Mouse (Mus musculus): ENCODE measurements at regions not wholly inside any gene's neighbourhood (a gene's known extent, or its start where the extent isn't known, plus 50 kb on each side); places are given as distances from the start of the nearest gene placed in this dataset.

- Histone ChIP-seq H3K27me3 (no peaks in the 10 kb centered on the region), H3K27ac (no peak overlapping the region), H3K4me3 (no peak overlapping the region), H3K4me1 (peaks cover under 1% of the 10 kb centered on the region; the same call in 1 of the 2 replicates), H3K36me3 (no peaks in the 10 kb centered on the region), H3K9ac (no peak overlapping the region), H3K4me2 (replicated peaks) (no peak overlapping the region), H3K9me3 (no peaks in the 10 kb centered on the region)
- WGBS, result 62% methylated on average over 5 of the region's 5 CpGs
- ATAC-seq (ENCODE audit: insufficient number of reproducible peaks, insufficient read depth, low FRiP score, low TSS enrichment), result no peak
These were observed 146.6 kb downstream of the Cartpt start for GRCm38 (mm10) chr13:99754251-99754652.

GRCm38 (mm10) chr13:99753526-99753925, 147.4 kb downstream of the Cartpt start:
- 86% methylated on average over 3 of the region's 3 CpGs for WGBS
- no peaks in the 10 kb centered on the region for H3K9me3 ChIP-seq
- no peaks in the 10 kb centered on the region for H3K4me1 ChIP-seq
- no peak overlapping the region for H3K4me2 ChIP-seq (replicated peaks)
- no peak overlapping the region for H3K9ac ChIP-seq
- ATAC-seq (ENCODE audit: insufficient number of reproducible peaks, insufficient read depth, low FRiP score, low TSS enrichment), result no peak
- H3K36me3 ChIP-seq, result no peaks in the 10 kb centered on the region
- no peak overlapping the region for H3K27ac ChIP-seq
- no peaks in the 10 kb centered on the region for H3K27me3 ChIP-seq
- H3K4me3 ChIP-seq, result no peak overlapping the region

- Histone ChIP-seq H3K27me3 (no peaks in the 10 kb centered on the region), H3K4me2 (replicated peaks) (no peak overlapping the region), H3K9me3 (no peaks in the 10 kb centered on the region), H3K27ac (no peak overlapping the region), H3K4me1 (no peaks in the 10 kb centered on the region), H3K4me3 (no peak overlapping the region), H3K36me3 (no peaks in the 10 kb centered on the region), H3K9ac (no peak overlapping the region)
- no peak for ATAC-seq (ENCODE audit: insufficient number of reproducible peaks, insufficient read depth, low FRiP score, low TSS enrichment)
- 75% methylated on average over 8 of the region's 8 CpGs for WGBS
These were observed 150.2 kb downstream of the Cartpt start for GRCm38 (mm10) chr13:99750729-99751128.

GRCm38 (mm10) chr13:99749342-99749741, 151.5 kb downstream of the Cartpt start:
- ATAC-seq (ENCODE audit: insufficient number of reproducible peaks, insufficient read depth, low FRiP score, low TSS enrichment), result no peak

GRCm38 (mm10) chr13:99748128-99748527, 152.8 kb downstream of the Cartpt start:
- Histone ChIP-seq H3K27me3 (no peaks in the 10 kb centered on the region), H3K9ac (no peak overlapping the region), H3K36me3 (no peaks in the 10 kb centered on the region), H3K9me3 (no peaks in the 10 kb centered on the region), H3K27ac (no peak overlapping the region), H3K4me1 (peaks cover 20% of the 10 kb centered on the region), H3K4me2 (replicated peaks) (no peak overlapping the region), H3K4me3 (no peak overlapping the region)
- no peak for ATAC-seq (ENCODE audit: insufficient number of reproducible peaks, insufficient read depth, low FRiP score, low TSS enrichment)
- WGBS, result 85% methylated on average over 9 of the region's 9 CpGs

More at GRCm38 (mm10) chr13:99749342-99749741, 151.5 kb downstream of the Cartpt start:
- Histone ChIP-seq H3K4me3 (no peak overlapping the region), H3K4me2 (replicated peaks) (no peak overlapping the region), H3K9me3 (no peaks in the 10 kb centered on the region), H3K27ac (no peak overlapping the region), H3K27me3 (no peaks in the 10 kb centered on the region), H3K9ac (no peak overlapping the region), H3K36me3 (no peaks in the 10 kb centered on the region), H3K4me1 (peaks cover 9% of the 10 kb centered on the region)
- WGBS, result 63% methylated on average over 6 of the region's 6 CpGs

GRCm38 (mm10) chr13:99745526-99745925, 155.4 kb downstream of the Cartpt start:
- H3K4me1 ChIP-seq, result peaks cover 28% of the 10 kb centered on the region
- no peak for ATAC-seq (ENCODE audit: insufficient number of reproducible peaks, insufficient read depth, low FRiP score, low TSS enrichment)
- no peak overlapping the region for H3K9ac ChIP-seq
- no peak overlapping the region for H3K27ac ChIP-seq
- no peak overlapping the region for H3K4me3 ChIP-seq
- H3K9me3 ChIP-seq, result no peaks in the 10 kb centered on the region
- no peak overlapping the region for H3K4me2 ChIP-seq (replicated peaks)
- 73% methylated on average over 6 of the region's 6 CpGs for WGBS
- H3K27me3 ChIP-seq, result no peaks in the 10 kb centered on the region
- H3K36me3 ChIP-seq, result no peaks in the 10 kb centered on the region

- ATAC-seq (ENCODE audit: insufficient number of reproducible peaks, insufficient read depth, low FRiP score, low TSS enrichment), result no peak
- Histone ChIP-seq H3K4me3 (no peak overlapping the region), H3K4me2 (replicated peaks) (no peak overlapping the region), H3K9me3 (no peaks in the 10 kb centered on the region), H3K27me3 (no peaks in the 10 kb centered on the region), H3K4me1 (peaks cover 28% of the 10 kb centered on the region), H3K36me3 (no peaks in the 10 kb centered on the region), H3K9ac (no peak overlapping the region), H3K27ac (peak overlapping the region; percentile 63; the same call in 1 of the 2 replicates)
- 68% methylated on average over 7 of the region's 7 CpGs for WGBS
These were observed 156.1 kb downstream of the Cartpt start for GRCm38 (mm10) chr13:99744790-99745120.

GRCm38 (mm10) chr13:99743952-99744789, 156.7 kb downstream of the Cartpt start:
- peaks cover 28% of the 10 kb centered on the region for H3K4me1 ChIP-seq
- H3K9me3 ChIP-seq, result no peaks in the 10 kb centered on the region
- no peak overlapping the region for H3K4me2 ChIP-seq (replicated peaks)
- H3K27ac ChIP-seq, result peak overlapping the region; percentile 75
- whole genome bisulfite sequencing, result 30% methylated on average over 8 of the region's 8 CpGs
- H3K4me3 ChIP-seq, result no peak overlapping the region
- ATAC-seq (ENCODE audit: insufficient number of reproducible peaks, insufficient read depth, low FRiP score, low TSS enrichment), result peak; percentile 37; the same call in 1 of the 2 replicates
- H3K9ac ChIP-seq, result no peak overlapping the region
- no peaks in the 10 kb centered on the region for H3K27me3 ChIP-seq
- H3K36me3 ChIP-seq, result no peaks in the 10 kb centered on the region

- Histone ChIP-seq H3K9ac (no peak overlapping the region), H3K9me3 (no peaks in the 10 kb centered on the region), H3K27ac (no peak overlapping the region), H3K36me3 (no peaks in the 10 kb centered on the region), H3K4me1 (peaks cover 28% of the 10 kb centered on the region), H3K27me3 (no peaks in the 10 kb centered on the region), H3K4me3 (no peak overlapping the region), H3K4me2 (replicated peaks) (no peak overlapping the region)
- WGBS, result 63% methylated on average over 2 of the region's 2 CpGs
- ATAC-seq (ENCODE audit: insufficient number of reproducible peaks, insufficient read depth, low FRiP score, low TSS enrichment), result no peak
These were observed 158.4 kb downstream of the Cartpt start for GRCm38 (mm10) chr13:99742507-99742906.

- no peak overlapping the region for H3K4me2 ChIP-seq (replicated peaks)
- H3K4me1 ChIP-seq, result peaks cover 28% of the 10 kb centered on the region
- no peak overlapping the region for H3K9ac ChIP-seq
- WGBS, result 41% methylated on average over 2 of the region's 2 CpGs
- peak overlapping the region; percentile 57; the same call in 1 of the 2 replicates for H3K27ac ChIP-seq
- no peak for ATAC-seq (ENCODE audit: insufficient number of reproducible peaks, insufficient read depth, low FRiP score, low TSS enrichment)
- no peak overlapping the region for H3K4me3 ChIP-seq
- no peaks in the 10 kb centered on the region for H3K9me3 ChIP-seq
- H3K27me3 ChIP-seq, result no peaks in the 10 kb centered on the region
- H3K36me3 ChIP-seq, result no peaks in the 10 kb centered on the region
These were observed 158.9 kb downstream of the Cartpt start for GRCm38 (mm10) chr13:99741981-99742380.

- no peak overlapping the region for H3K27ac ChIP-seq
- WGBS, result 58% methylated on average over 1 of the region's 1 CpGs
- ATAC-seq (ENCODE audit: insufficient number of reproducible peaks, insufficient read depth, low FRiP score, low TSS enrichment), result no peak
These were observed 161.5 kb downstream of the Cartpt start for GRCm38 (mm10) chr13:99739420-99739819.

GRCm38 (mm10) chr13:99737271-99737670, 163.6 kb downstream of the Cartpt start:
- H3K9ac ChIP-seq, result no peak overlapping the region
- H3K36me3 ChIP-seq, result no peaks in the 10 kb centered on the region
- 77% methylated on average over 3 of the region's 3 CpGs for WGBS
- H3K9me3 ChIP-seq, result no peaks in the 10 kb centered on the region
- H3K27ac ChIP-seq, result no peak overlapping the region
- peaks cover 3% of the 10 kb centered on the region; the same call in 1 of the 2 replicates for H3K4me1 ChIP-seq
- no peak for ATAC-seq (ENCODE audit: insufficient number of reproducible peaks, insufficient read depth, low FRiP score, low TSS enrichment)
- no peak overlapping the region for H3K4me3 ChIP-seq
- no peak overlapping the region for H3K4me2 ChIP-seq (replicated peaks)
- no peaks in the 10 kb centered on the region for H3K27me3 ChIP-seq

More at GRCm38 (mm10) chr13:99739420-99739819, 161.5 kb downstream of the Cartpt start:
- Histone ChIP-seq H3K4me2 (replicated peaks) (no peak overlapping the region), H3K36me3 (no peaks in the 10 kb centered on the region), H3K9ac (no peak overlapping the region), H3K27me3 (no peaks in the 10 kb centered on the region), H3K4me1 (peaks cover 20% of the 10 kb centered on the region), H3K9me3 (no peaks in the 10 kb centered on the region), H3K4me3 (no peak overlapping the region)
